Mouse (Mus musculus) CH12.LX (cell line): ENCODE data around the gene Galm. TPM values are rescaled to one million over a fixed set of nuclear protein-coding genes. Genes with fewer than 3 reads are reported as not detected.

Experiments
- DNase-seq: peaks from one replicate; pipeline ENCODE4 v3.0.0-alpha.2; 2013; ENCODE audit errors: extremely low read depth
- H3K27ac ChIP-seq: 2 replicates; pipeline ENCODE4 v1.5.1; 2012; ENCODE audit warnings: low read depth, mild to moderate bottlenecking, control low read depth, moderate library complexity; ENCODE audit not compliant: insufficient read depth
- H3K27me3 ChIP-seq: replicated peaks from 2 replicates; pipeline ENCODE3; 2012; ENCODE audit warnings: inconsistent platforms
- H3K36me3 ChIP-seq, 2 experiments: replicated peaks in 1 of 2; 2 replicates each; pipeline versions ENCODE3 to v1.6.1; 2012; ENCODE audit warnings: inconsistent platforms in 1 of 2, low read length in 1 of 2, mild to moderate bottlenecking in 1 of 2, mixed read lengths in 1 of 2, moderate library complexity in 1 of 2; ENCODE audit not compliant: control insufficient read depth in 1 of 2, insufficient read depth in 1 of 2
- H3K4me1 ChIP-seq, 2 experiments: 2 replicates each; pipeline ENCODE4 v1.6.1; 2012; ENCODE audit warnings: inconsistent platforms in 1 of 2, moderate library complexity in 1 of 2; ENCODE audit not compliant: insufficient read depth in 2 of 2, control insufficient read depth in 1 of 2
- H3K4me2 ChIP-seq: 2 replicates; pipeline ENCODE4 v1.6.1; 2012; ENCODE audit warnings: low read depth, mild to moderate bottlenecking, control low read depth; ENCODE audit not compliant: poor library complexity, insufficient read depth, severe bottlenecking
- H3K4me3 ChIP-seq, 3 experiments: fragments of 150-350 bp in 1 of 3; sonication (generic) in 1 of 3; replicated peaks in 1 of 3; 2 replicates each; pipeline versions ENCODE3 to v1.5.1; 2011 to 2012; ENCODE audit warnings: low read depth in 2 of 3, low read length in 2 of 3, mild to moderate bottlenecking in 2 of 3, moderate library complexity in 2 of 3, control low read depth in 1 of 3, improper control_type of control experiment in 1 of 3, inconsistent platforms in 1 of 3, mixed read lengths in 1 of 3; ENCODE audit not compliant: poor library complexity in 1 of 3
- H3K79me2 ChIP-seq: replicated peaks from 2 replicates; pipeline ENCODE4 v1.6.1; 2012; ENCODE audit warnings: mild to moderate bottlenecking, moderate library complexity; ENCODE audit not compliant: control insufficient read depth, poor library complexity, insufficient read depth, severe bottlenecking; ENCODE audit errors: extremely low read depth
- H3K9ac ChIP-seq: 2 replicates; pipeline ENCODE4 v1.6.1; 2012; ENCODE audit warnings: low read depth, mild to moderate bottlenecking, control low read depth, moderate library complexity; ENCODE audit not compliant: insufficient read depth
- H3K9me3 ChIP-seq: replicated peaks from 2 replicates; pipeline ENCODE3; 2012; ENCODE audit warnings: low read length, inconsistent platforms, mixed read lengths
- BHLHE40 ChIP-seq: IDR thresholded peaks from 2 replicates; pipeline ENCODE4 v1.6.1; 2011; ENCODE audit warnings: mild to moderate bottlenecking, low read depth, low read length, improper control_type of control experiment
- CHD1 ChIP-seq: IDR thresholded peaks from 2 replicates; pipeline ENCODE4 v1.6.1; 2012; ENCODE audit warnings: low read depth, low read length, improper control_type of control experiment, inconsistent platforms
- CTCF ChIP-seq, 2 experiments: IDR thresholded peaks in 1 of 2; conservative IDR thresholded peaks in 1 of 2; 2 replicates each; pipeline ENCODE4 v1.5.1; 2011 to 2012; ENCODE audit warnings: low read depth in 2 of 2, low read length in 2 of 2, improper control_type of control experiment in 1 of 2, inconsistent platforms in 1 of 2, mild to moderate bottlenecking in 1 of 2, moderate library complexity in 1 of 2
- E2F4 ChIP-seq: IDR thresholded peaks from 2 replicates; pipeline ENCODE4 v1.6.1; 2011; ENCODE audit warnings: low read depth, low read length, improper control_type of control experiment; ENCODE audit not compliant: insufficient replicate concordance
- ELF1 ChIP-seq: IDR thresholded peaks from 2 replicates; pipeline ENCODE4 v1.6.1; 2014; ENCODE audit warnings: low read depth, mild to moderate bottlenecking, inconsistent platforms, low read length, improper control_type of control experiment
- EP300 ChIP-seq: IDR thresholded peaks from 2 replicates; pipeline ENCODE4 v1.6.1; 2011; ENCODE audit warnings: low read length, improper control_type of control experiment
- ETS1 ChIP-seq: conservative IDR thresholded peaks from 2 replicates; pipeline ENCODE4 v1.6.1; 2012; ENCODE audit warnings: low read depth, mild to moderate bottlenecking, inconsistent platforms, low read length, improper control_type of control experiment, moderate library complexity
- GABPA ChIP-seq: IDR thresholded peaks from 2 replicates; pipeline ENCODE4 v1.6.1; 2012; ENCODE audit warnings: low read depth, low read length, improper control_type of control experiment, inconsistent platforms; ENCODE audit not compliant: insufficient replicate concordance
- HCFC1 ChIP-seq: IDR thresholded peaks from 2 replicates; pipeline ENCODE4 v1.6.1; 2012; ENCODE audit warnings: low read depth, mild to moderate bottlenecking, inconsistent platforms, low read length, improper control_type of control experiment
- IRF4 ChIP-seq: IDR thresholded peaks from 2 replicates; pipeline ENCODE4 v1.6.1; 2014; ENCODE audit warnings: low read depth, mild to moderate bottlenecking, inconsistent platforms, low read length, improper control_type of control experiment
- JUND ChIP-seq: conservative IDR thresholded peaks from 2 replicates; pipeline ENCODE4 v1.6.1; 2011; ENCODE audit warnings: low read depth, low read length, improper control_type of control experiment
- KAT2A ChIP-seq: IDR thresholded peaks from 2 replicates; pipeline ENCODE4 v1.6.1; 2012; ENCODE audit warnings: low read length, improper control_type of control experiment, inconsistent platforms; ENCODE audit not compliant: insufficient replicate concordance
- MAFK ChIP-seq: IDR thresholded peaks from 2 replicates; pipeline ENCODE4 v1.6.1; 2011; ENCODE audit warnings: low read length, improper control_type of control experiment; ENCODE audit not compliant: insufficient replicate concordance
- MAX ChIP-seq: IDR thresholded peaks from 2 replicates; pipeline ENCODE4 v1.6.1; 2011; ENCODE audit warnings: low read length, improper control_type of control experiment
- MYC ChIP-seq: IDR thresholded peaks from 2 replicates; pipeline ENCODE4 v1.6.1; 2011; ENCODE audit warnings: low read depth, mild to moderate bottlenecking, improper control_type of control experiment, low read length
- NELFE ChIP-seq: IDR thresholded peaks from 2 replicates; pipeline ENCODE4 v1.6.1; 2011; ENCODE audit warnings: low read depth, low read length, improper control_type of control experiment
- NRF1 ChIP-seq: IDR thresholded peaks from 2 replicates; pipeline ENCODE4 v1.6.1; 2014; ENCODE audit warnings: low read depth, mild to moderate bottlenecking, inconsistent platforms, low read length, improper control_type of control experiment, moderate library complexity
- PAX5 ChIP-seq: IDR thresholded peaks from 2 replicates; pipeline ENCODE4 v1.6.1; 2012; ENCODE audit warnings: low read length, inconsistent platforms, mixed read lengths
- POLR2AphosphoS2 ChIP-seq: IDR thresholded peaks from 2 replicates; pipeline ENCODE4 v1.6.1; 2011; ENCODE audit warnings: low read depth, low read length, improper control_type of control experiment
- RAD21 ChIP-seq: IDR thresholded peaks from 2 replicates; pipeline ENCODE4 v1.6.1; 2011; ENCODE audit warnings: low read depth, mild to moderate bottlenecking, low read length, improper control_type of control experiment, moderate library complexity
- RCOR1 ChIP-seq: conservative IDR thresholded peaks from 2 replicates; pipeline ENCODE4 v1.6.1; 2012; ENCODE audit warnings: low read depth, mild to moderate bottlenecking, inconsistent platforms, low read length, improper control_type of control experiment
- SIN3A ChIP-seq: IDR thresholded peaks from 2 replicates; pipeline ENCODE4 v1.6.1; 2012; ENCODE audit warnings: low read length, improper control_type of control experiment, inconsistent platforms
- SMC3 ChIP-seq: IDR thresholded peaks from 2 replicates; pipeline ENCODE4 v1.6.1; 2011; ENCODE audit warnings: low read depth, low read length, improper control_type of control experiment
- TBP ChIP-seq: conservative IDR thresholded peaks from 2 replicates; pipeline ENCODE4 v1.6.1; 2011; ENCODE audit warnings: low read depth, low read length, improper control_type of control experiment
- TCF12 ChIP-seq: IDR thresholded peaks from 2 replicates; pipeline ENCODE4 v1.6.1; 2014; ENCODE audit warnings: low read depth, mild to moderate bottlenecking, inconsistent platforms, low read length, improper control_type of control experiment
- USF1 ChIP-seq: IDR thresholded peaks from 2 replicates; pipeline ENCODE4 v1.6.1; 2014; ENCODE audit warnings: low read depth, mild to moderate bottlenecking, inconsistent platforms, low read length, improper control_type of control experiment
- USF2 ChIP-seq: conservative IDR thresholded peaks from 2 replicates; pipeline ENCODE4 v1.6.1; 2011; ENCODE audit warnings: low read depth, low read length, improper control_type of control experiment
- ZC3H11A ChIP-seq: IDR thresholded peaks from 2 replicates; pipeline ENCODE4 v1.6.1; 2012; ENCODE audit warnings: low read depth, mild to moderate bottlenecking, inconsistent platforms, low read length, improper control_type of control experiment
- ZKSCAN1 ChIP-seq: IDR thresholded peaks from 2 replicates; pipeline ENCODE4 v1.6.1; 2012; ENCODE audit warnings: low read depth, inconsistent platforms, low read length, improper control_type of control experiment, borderline replicate concordance
- dilution Hi-C: fragments of 300-500 bp; cut with MboI; formaldehyde crosslinking; loops from 2 replicates; pipeline ENCODE4 v1.14.3; 2020; ENCODE audit warnings: low sequenced_read_pairs; ENCODE audit not compliant: extremely low pct_unique_long_range_greater_than_20kb, extremely low pct_ligation_motif_present
- in situ Hi-C: fragments of 300-500 bp; cut with MboI; formaldehyde crosslinking; loops from 3 replicates; pipeline ENCODE4 v1.14.3; 2019; ENCODE audit warnings: low sequenced_read_pairs, low pct_ligation_motif_present, low pct_unique_long_range_greater_than_20kb, mixed read lengths
- polyA plus RNA-seq: library from polyadenylated mRNA; unstranded; fragments of >175 nt; gene quantifications from 2 replicates; pipeline ENCODE4 v1.2.1, GENCODE M21; 2012; ENCODE audit warnings: low read depth; ENCODE audit not compliant: insufficient read length
- total RNA-seq, 2 experiments: library from RNA; depleted of rRNA; stranded (reverse); fragments of 300-350 nt in 1 of 2; fragments of >200 nt in 1 of 2; gene quantifications; 2 replicates each; pipeline ENCODE4 v1.2.3; 2012 to 2014

Gene Galm
- total and polyA plus RNA-seq, 3 experiments, result 0.09 TPM; not detected in 2

DNA sequence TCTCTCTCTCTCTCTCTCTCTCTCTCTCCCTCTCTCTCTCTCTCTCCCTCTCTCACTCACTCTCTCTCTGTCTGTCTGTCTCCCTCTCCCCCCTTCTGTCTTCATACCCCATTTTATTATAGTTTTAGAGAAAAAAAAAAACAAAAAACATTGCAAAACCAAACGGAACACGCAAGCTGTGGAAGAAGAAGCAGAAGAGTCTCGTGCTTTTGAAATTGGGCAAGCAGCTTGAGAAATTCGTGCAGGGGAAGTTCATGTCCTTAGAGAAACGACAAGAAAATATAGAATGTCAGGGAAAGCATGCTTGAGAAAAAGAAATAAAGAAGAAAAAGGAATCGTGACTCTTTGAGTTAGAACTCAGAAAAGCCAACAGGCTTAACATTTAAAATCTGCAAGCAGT is 44.0 kb upstream of the Galm start:
- in situ Hi-C loops (no loop called here), dilution Hi-C loops (no loop called here)
- H3K36me3 ChIP-seq, result no peaks in the 10 kb centered on the region
- peaks cover 11% of the 10 kb centered on the region for H3K9me3 ChIP-seq
- DNase-seq, result no peak
- H3K27ac ChIP-seq, result no peak overlapping the region
- H3K4me2 ChIP-seq, result no peak overlapping the region
- H3K27me3 ChIP-seq, result peaks cover 50% of the 10 kb centered on the region
- no peaks in the 10 kb centered on the region for H3K79me2 ChIP-seq
- H3K4me3 ChIP-seq, result no peak overlapping the region
- TF ChIP-seq TBP, result no peak
- no peak for TF ChIP-seq NELFE
- no peak for TF ChIP-seq MAFK
- no peak for TF ChIP-seq BHLHE40
- TF ChIP-seq USF1, result no peak
- TF ChIP-seq IRF4, result no peak
- no peak for TF ChIP-seq EP300
- TF ChIP-seq HCFC1, result no peak
- no peak for TF ChIP-seq SMC3
- TF ChIP-seq RCOR1, result no peak
- TF ChIP-seq GABPA, result no peak
- no peak for TF ChIP-seq ZKSCAN1
- no peak for TF ChIP-seq RAD21
- no peak for TF ChIP-seq MAX
- TF ChIP-seq CTCF (conservative IDR thresholded peaks at IDR 0.05 in 1 of 2, IDR thresholded peaks at IDR 0.05 in 1 of 2; ENCODE audit: low read depth in 2 of 2, low read length in 2 of 2), result no peak
- no peak for TF ChIP-seq USF2
- H3K9ac ChIP-seq, result no peak overlapping the region
- no peaks in the 10 kb centered on the region for H3K4me1 ChIP-seq

DNA sequence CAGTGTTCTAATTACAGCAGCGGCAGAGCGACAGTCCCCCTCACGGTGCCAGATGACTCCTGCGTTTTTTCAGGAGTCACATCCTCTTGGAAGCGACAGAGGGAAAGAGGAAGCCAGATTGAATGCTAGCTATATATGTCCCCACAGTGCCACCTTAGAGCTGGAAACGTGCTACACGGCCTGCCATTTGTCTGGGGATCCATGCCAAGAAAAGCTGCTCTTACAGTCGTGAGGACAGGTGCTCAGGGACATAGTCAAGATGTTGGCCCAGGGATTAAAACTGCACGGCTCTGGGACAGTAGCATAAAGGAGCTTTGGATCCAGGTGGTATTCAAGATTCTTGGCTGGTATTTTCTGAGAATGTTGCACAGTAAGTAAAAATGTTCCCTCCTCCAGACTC is 42.8 kb upstream of the Galm start:
- no peaks in the 10 kb centered on the region for H3K36me3 ChIP-seq
- in situ Hi-C loops, result no loop called here
- H3K79me2 ChIP-seq, result no peaks in the 10 kb centered on the region
- no peaks in the 10 kb centered on the region for H3K4me1 ChIP-seq
- peaks cover 11% of the 10 kb centered on the region for H3K9me3 ChIP-seq
- no peak overlapping the region for H3K27ac ChIP-seq
- no peak overlapping the region for H3K9ac ChIP-seq
- dilution Hi-C loops, result no loop called here
- no peak overlapping the region for H3K4me3 ChIP-seq
- no peak for DNase-seq
- no peak overlapping the region for H3K4me2 ChIP-seq
- peaks cover 50% of the 10 kb centered on the region for H3K27me3 ChIP-seq
- TF ChIP-seq TBP (no peak), PAX5 (no peak), MAFK (no peak), RCOR1 (no peak), RAD21 (no peak), MYC (no peak), ZC3H11A (no peak), KAT2A (no peak), TCF12 (no peak), SMC3 (no peak), JUND (no peak), CHD1 (no peak), USF1 (no peak), E2F4 (no peak), ELF1 (no peak), ETS1 (no peak), SIN3A (no peak), HCFC1 (no peak), POLR2AphosphoS2 (no peak), NRF1 (no peak)
- TF ChIP-seq, all 38 proteins: peak for 0
